Mouse (Mus musculus) lung, embryonic 14.5 days (tissue): ENCODE results near the gene Klk1b16. TPM values are rescaled to one million over a fixed set of nuclear protein-coding genes. Genes with fewer than 3 reads are reported as not detected.
"Not testable (repeated sequence)": the region's sequence is repeated elsewhere in the genome, so short reads cannot be mapped to it uniquely, and the experiment has no call there.

Source experiments
- ATAC-seq: fragments of 200-750 bp; cut with Nextera tagmentation; 2 replicates; pipeline ENCODE4 v1.8.0; 2017; ENCODE audit warnings: mild to moderate bottlenecking, moderate TSS enrichment, moderate library complexity; ENCODE audit not compliant: insufficient read depth
- DNase-seq: peaks from one replicate; pipeline ENCODE4 v3.0.0-alpha.2; 2015
- H3K27ac ChIP-seq: fragments of 300-500 bp; sonication (generic); 2 replicates; pipeline ENCODE4 v1.5.1; 2014; ENCODE audit warnings: low read depth, mild to moderate bottlenecking, moderate library complexity
- H3K27me3 ChIP-seq: fragments of 300-500 bp; sonication (generic); 2 replicates; pipeline ENCODE4 v1.6.1; 2014; ENCODE audit warnings: low read length, control low read depth; ENCODE audit not compliant: insufficient read depth
- H3K36me3 ChIP-seq: fragments of 300-500 bp; sonication (generic); 2 replicates; pipeline ENCODE4 v1.6.1; 2014; ENCODE audit warnings: control low read depth; ENCODE audit not compliant: insufficient read depth
- H3K4me1 ChIP-seq: fragments of 300-500 bp; sonication (generic); 2 replicates; pipeline ENCODE4 v1.6.1; 2014; ENCODE audit warnings: antibody characterized with exemption, control low read depth; ENCODE audit not compliant: insufficient read depth
- H3K4me2 ChIP-seq: fragments of 300-500 bp; sonication (generic); 2 replicates; pipeline ENCODE4 v1.6.1; 2014; ENCODE audit warnings: mild to moderate bottlenecking
- H3K4me3 ChIP-seq: fragments of 300-500 bp; sonication (generic); 2 replicates; pipeline ENCODE4 v1.5.1; 2014; ENCODE audit warnings: low read depth, low read length
- H3K9ac ChIP-seq: fragments of 300-500 bp; sonication (generic); 2 replicates; pipeline ENCODE4 v1.6.1; 2014
- H3K9me3 ChIP-seq: fragments of 300-500 bp; sonication (generic); 2 replicates; pipeline ENCODE4 v1.6.1; 2016; ENCODE audit warnings: low read depth, low read length, control low read depth
- CTCF ChIP-seq: IDR thresholded peaks from 2 replicates; pipeline ENCODE4 v1.5.1; 2016; ENCODE audit warnings: antibody characterized with exemption, low read depth
- WGBS: fragments of 180-500 bp; shearing (Covaris S2); extraction: QIAGEN DNeasy Blood & Tissue Kit; methylation state at CpG from one replicate; pipeline ENCODE4 v1.1.7; 2014; 5-methylcytosine and 5-hydroxymethylcytosine counted together
- polyA plus RNA-seq: library from polyadenylated mRNA; unstranded; fragments of >200 nt; fragmentation: Nextera tagmentation; extraction: Ambion mirVana; gene quantifications from 2 replicates; pipeline ENCODE4 v1.2.1, GENCODE M21; 2014

Klk1b16 gene
- not detected in 2 replicates for polyA plus RNA-seq

- no peak for TF ChIP-seq CTCF
- 84% methylated on average over 3 of the region's 3 CpGs for WGBS
- H3K4me3 ChIP-seq = no peak within 1 kb of the TSS
- H3K27me3 ChIP-seq = no peaks in the 10 kb centered on the region
- ATAC-seq (no peak), DNase-seq (no peak)
- H3K9me3 ChIP-seq = no peaks in the 10 kb centered on the region
- H3K36me3 ChIP-seq = no peaks in the 10 kb centered on the region
- no peak within 1 kb of the TSS for H3K4me2 ChIP-seq
- H3K9ac ChIP-seq = no peak within 1 kb of the TSS
- H3K4me1 ChIP-seq = no peaks in the 10 kb centered on the region
- H3K27ac ChIP-seq = no peak within 1 kb of the TSS
These were observed at the start of gene Klk1b16 for GRCm38 (mm10) chr7:44136467-44136866. TSS of gene Klk1b16 (plus strand) at chr7:44136767.

GRCm38 (mm10) chr7:44096111-44096510 lies 40.5 kb upstream of the Klk1b16 start:
- no peak for TF ChIP-seq CTCF
- no peak for ATAC-seq
- no peak for DNase-seq
- Histone ChIP-seq H3K4me3 (no peak overlapping the region), H3K27ac (no peak overlapping the region), H3K27me3 (no peaks in the 10 kb centered on the region), H3K4me1 (no peaks in the 10 kb centered on the region), H3K9ac (no peak overlapping the region), H3K36me3 (no peaks in the 10 kb centered on the region), H3K4me2 (no peak overlapping the region), H3K9me3 (no peaks in the 10 kb centered on the region)
- WGBS = 82% methylated on average over 1 of the region's 1 CpGs

GRCm38 (mm10) chr7:44102028-44102427 lies 34.5 kb upstream of the Klk1b16 start, which contains the start of gene Klk1b21:
TSS of gene Klk1b21 (plus strand) at chr7:44102328.
- not testable (repeated sequence) for ATAC-seq, H3K9ac ChIP-seq, H3K4me1 ChIP-seq, H3K27me3 ChIP-seq, H3K36me3 ChIP-seq, H3K4me2 ChIP-seq, H3K27ac ChIP-seq, H3K9me3 ChIP-seq, DNase-seq, H3K4me3 ChIP-seq
- 74% methylated on average over 3 of the region's 3 CpGs for WGBS

GRCm38 (mm10) chr7:44112373-44112772 lies 24.2 kb upstream of the Klk1b16 start, which contains the start of gene Klk1b22:
TSS of gene Klk1b22 (plus strand) at chr7:44112673.
- Histone ChIP-seq H3K27ac (no peak within 1 kb of the TSS), H3K4me3 (no peak within 1 kb of the TSS), H3K9me3 (no peaks in the 10 kb centered on the region), H3K9ac (no peak within 1 kb of the TSS), H3K4me1 (no peaks in the 10 kb centered on the region), H3K36me3 (no peaks in the 10 kb centered on the region), H3K27me3 (no peaks in the 10 kb centered on the region), H3K4me2 (no peak within 1 kb of the TSS)
- TF ChIP-seq CTCF = no peak
- no peak for DNase-seq
- ATAC-seq = no peak
- WGBS = 54% methylated on average over 4 of the region's 4 CpGs

GRCm38 (mm10) chr7:44123445-44123844 lies 13.1 kb upstream of the Klk1b16 start:
- 84% methylated on average over 6 of the region's 6 CpGs for WGBS
- no peak overlapping the region for H3K4me3 ChIP-seq
- H3K9me3 ChIP-seq = no peaks in the 10 kb centered on the region
- DNase-seq (no peak), ATAC-seq (no peak)
- H3K4me2 ChIP-seq = no peak overlapping the region
- no peak overlapping the region for H3K27ac ChIP-seq
- no peak for TF ChIP-seq CTCF
- H3K4me1 ChIP-seq = no peaks in the 10 kb centered on the region
- no peaks in the 10 kb centered on the region for H3K27me3 ChIP-seq
- H3K9ac ChIP-seq = no peak overlapping the region
- H3K36me3 ChIP-seq = no peaks in the 10 kb centered on the region

- TF ChIP-seq CTCF = no peak
- Histone ChIP-seq H3K4me1 (no peaks in the 10 kb centered on the region), H3K9ac (no peak overlapping the region), H3K36me3 (no peaks in the 10 kb centered on the region), H3K4me3 (no peak overlapping the region), H3K9me3 (no peaks in the 10 kb centered on the region), H3K27me3 (no peaks in the 10 kb centered on the region), H3K27ac (no peak overlapping the region), H3K4me2 (no peak overlapping the region)
- WGBS = 62% methylated on average over 9 of the region's 9 CpGs
- ATAC-seq = no peak
- no peak for DNase-seq
These were observed 42.9 kb downstream of the Klk1b16 start for GRCm38 (mm10) chr7:44179299-44180045.

- not testable (repeated sequence) for H3K4me2 ChIP-seq, ATAC-seq, H3K9ac ChIP-seq, H3K27ac ChIP-seq, H3K27me3 ChIP-seq, H3K9me3 ChIP-seq, H3K4me1 ChIP-seq, H3K36me3 ChIP-seq, H3K4me3 ChIP-seq
- peak; percentile 1 for DNase-seq
- 52% methylated on average over 8 of the region's 8 CpGs for WGBS
These were observed 49.9 kb downstream of the Klk1b16 start for GRCm38 (mm10) chr7:44186516-44186915.

GRCm38 (mm10) chr7:44187936-44188335 lies 51.4 kb downstream of the Klk1b16 start, which contains the start of gene Klk1b24:
TSS of gene Klk1b24 (plus strand) at chr7:44188236.
- H3K36me3 ChIP-seq, H3K4me3 ChIP-seq, H3K4me1 ChIP-seq, H3K27me3 ChIP-seq, H3K27ac ChIP-seq, H3K9ac ChIP-seq, H3K9me3 ChIP-seq, ATAC-seq, DNase-seq, H3K4me2 ChIP-seq: not testable (repeated sequence)

Other genes starting within 250 kb of the Klk1b16 start
- not detected in 2 replicates for gene Klk15, start 203.0 kb upstream of the Klk1b16 start, polyA plus RNA-seq
- gene Klk1b8, start 186.1 kb upstream of the Klk1b16 start, polyA plus RNA-seq = not detected in 2 replicates
- gene Klk1b1, start 170.0 kb upstream of the Klk1b16 start, polyA plus RNA-seq = not detected in 2 replicates
- gene Klk1b9, start 160.7 kb upstream of the Klk1b16 start, polyA plus RNA-seq = not detected in 2 replicates
- not detected in 2 replicates for gene Klk1b11, start 140.9 kb upstream of the Klk1b16 start, polyA plus RNA-seq
- gene Klk1b26, start 124.6 kb upstream of the Klk1b16 start, polyA plus RNA-seq = not detected in 2 replicates
- gene Klk1b27, start 84.5 kb upstream of the Klk1b16 start, polyA plus RNA-seq = not detected in 2 replicates
- gene Klk1b21, start 34.4 kb upstream of the Klk1b16 start, polyA plus RNA-seq = not detected in 2 replicates
- gene Klk1b22, start 24.1 kb upstream of the Klk1b16 start, polyA plus RNA-seq = not detected in 2 replicates
- gene Klk1b24, start 51.5 kb downstream of the Klk1b16 start, polyA plus RNA-seq = not detected in 2 replicates
- not detected in 2 replicates for gene Klk1b3, start 61.4 kb downstream of the Klk1b16 start, polyA plus RNA-seq
- not detected in 2 replicates for gene Klk1b4, start 70.7 kb downstream of the Klk1b16 start, polyA plus RNA-seq
- gene Klk1b5, start 79.2 kb downstream of the Klk1b16 start, polyA plus RNA-seq = not detected in 2 replicates
- 0.20 and 0.26 TPM in 2 replicates for gene Klk1, start 88.6 kb downstream of the Klk1b16 start, polyA plus RNA-seq
- not detected in 2 replicates for gene Gm36864, start 99.4 kb downstream of the Klk1b16 start, polyA plus RNA-seq
- gene 1700028J19Rik, start 109.9 kb downstream of the Klk1b16 start, polyA plus RNA-seq = 0.96 and 1.5 TPM in 2 replicates
- gene 2410002F23Rik, start 110.0 kb downstream of the Klk1b16 start, polyA plus RNA-seq = 142 and 146 TPM in 2 replicates
- 0.11 TPM in 1 of 2 replicates, not detected in the other for gene Acp4, start 120.6 kb downstream of the Klk1b16 start, polyA plus RNA-seq
- not detected in 2 replicates for gene Gm15517, start 124.7 kb downstream of the Klk1b16 start, polyA plus RNA-seq
- gene Clec11a, start 170.1 kb downstream of the Klk1b16 start, polyA plus RNA-seq = 1.8 TPM in 2 replicates
- gene Shank1, start 173.5 kb downstream of the Klk1b16 start, polyA plus RNA-seq = 1.3 and 1.6 TPM in 2 replicates
- 2.0 and 2.9 TPM in 2 replicates for gene Syt3, start 247.3 kb downstream of the Klk1b16 start, polyA plus RNA-seq
- 0.71 and 1.2 TPM in 2 replicates for gene 1700008O03Rik, start 249.1 kb downstream of the Klk1b16 start, polyA plus RNA-seq